Comparison of ENCODE assay signal across 11 mouse cellular contexts in the genomic region with DNA sequence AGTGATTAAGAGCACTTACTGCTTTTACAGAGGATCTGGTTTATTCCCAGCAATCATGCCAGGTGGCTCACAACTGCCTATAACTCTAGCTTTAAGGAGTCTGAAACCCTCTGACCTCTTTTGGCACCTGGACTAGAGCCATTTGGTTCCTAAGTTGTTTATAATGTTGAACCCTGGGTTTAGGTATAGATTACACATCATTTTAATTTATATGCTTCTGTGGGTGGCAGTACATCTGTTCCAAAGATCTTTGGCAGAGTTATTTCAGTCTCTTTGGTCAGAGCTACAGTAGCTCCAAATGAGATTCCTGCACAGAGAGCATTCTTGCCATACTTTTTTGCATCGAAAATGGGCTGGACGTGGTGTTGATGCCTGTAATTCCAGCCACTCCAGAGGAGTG.
"Had no signal": no experiment of that assay in that cellular context is flagged by ENCODE, and none has a peak within 500 bp of the region (broad histone marks: within the 10 kb centered on the region; RNA-seq: fewer than 3 reads in every experiment).

No protein-coding gene starts in this region.

- H3K4me3 ChIP-seq: liver, embryonic 13.5 days had no signal

- H3K27ac ChIP-seq: kidney, postnatal 0 days; liver, embryonic 13.5 days had no signal

- DNase-seq: kidney, adult 2 months; kidney, postnatal 25 days; layer of hippocampus, postnatal 36 days; liver, embryonic 13.5 days; lung, adult 2 months; lung, postnatal 14 days; lung, postnatal 4 days; midbrain, embryonic 14.5 days; thymus, adult 2 months; thymus, postnatal 25 days had no signal

- H3K4me1 ChIP-seq: liver, embryonic 13.5 days had no signal
